Mouse (Mus musculus) frontal cortex, postnatal 36 days (tissue): ENCODE measurements around the gene Jhy.

Experiments used
- DNase-seq, 2 experiments: peaks; one replicate each; pipeline ENCODE4 v3.0.0; 2022; ENCODE audit warnings: low spot score in 2 of 2

Gene Jhy

DNA sequence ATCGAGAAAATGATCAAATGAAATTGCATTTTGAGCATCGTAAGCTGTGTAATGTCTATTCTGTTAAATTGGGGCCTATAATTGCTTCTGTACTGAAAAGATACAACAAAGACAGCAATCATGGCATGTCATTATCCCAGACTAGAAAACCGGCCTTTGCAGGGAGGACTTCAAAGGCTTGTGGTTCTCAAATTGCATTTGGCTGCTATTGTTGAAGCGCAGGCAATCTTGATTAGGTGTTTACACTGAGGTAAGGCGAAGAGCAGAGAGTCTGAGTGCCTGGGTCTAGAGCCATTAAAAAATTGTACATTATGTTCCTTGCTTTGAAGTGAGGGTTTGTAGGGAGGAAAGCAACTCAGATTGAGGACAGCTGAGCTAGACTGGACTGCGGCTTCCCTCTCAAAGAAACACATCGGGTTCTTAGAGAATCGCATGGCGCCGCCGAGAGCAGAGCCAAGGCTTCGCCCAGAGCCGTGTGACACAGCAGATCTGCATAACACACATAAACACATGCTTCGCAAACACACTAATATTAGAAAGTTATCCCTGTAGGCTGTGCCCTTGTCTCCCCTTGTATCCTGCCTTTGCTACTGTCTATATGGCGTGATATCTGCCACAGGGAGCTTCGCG lies 36.5 kb downstream of the Jhy start:
- DNase-seq = no peak

DNA sequence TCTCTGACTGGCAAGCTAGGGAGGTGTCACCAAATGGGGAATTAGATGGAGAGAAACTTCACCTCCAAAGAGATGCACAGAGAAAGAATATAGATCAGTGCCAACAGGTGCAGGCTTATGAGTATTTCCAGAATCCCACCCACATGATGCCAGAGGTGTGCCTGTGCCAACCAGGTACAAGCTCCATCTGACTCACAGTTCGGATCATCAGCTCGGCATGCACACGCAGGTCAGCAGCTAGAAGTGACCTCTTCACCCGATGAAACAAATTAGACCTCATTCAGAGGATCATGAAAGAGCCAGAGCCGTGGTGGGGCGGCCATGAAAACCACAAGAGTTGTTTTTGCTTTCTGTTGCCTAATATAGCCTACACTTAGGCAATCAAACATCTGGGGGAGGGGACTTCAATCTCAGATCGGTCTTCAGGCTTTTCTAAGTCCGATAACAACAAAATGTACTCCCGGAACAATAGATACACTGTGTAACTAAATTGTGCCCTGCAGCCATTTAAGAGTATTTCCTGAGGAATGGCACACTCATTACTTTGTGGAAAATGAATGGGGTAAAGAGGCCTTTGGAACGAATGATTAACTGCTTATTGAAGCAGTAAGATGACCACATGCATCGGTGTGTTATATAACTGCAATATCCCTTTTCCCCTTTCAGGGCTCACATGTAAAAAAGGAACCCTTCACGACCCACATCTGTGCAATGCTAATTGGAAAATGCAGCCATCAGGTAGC lies 45.9 kb downstream of the Jhy start:
- DNase-seq = no peak

DNA sequence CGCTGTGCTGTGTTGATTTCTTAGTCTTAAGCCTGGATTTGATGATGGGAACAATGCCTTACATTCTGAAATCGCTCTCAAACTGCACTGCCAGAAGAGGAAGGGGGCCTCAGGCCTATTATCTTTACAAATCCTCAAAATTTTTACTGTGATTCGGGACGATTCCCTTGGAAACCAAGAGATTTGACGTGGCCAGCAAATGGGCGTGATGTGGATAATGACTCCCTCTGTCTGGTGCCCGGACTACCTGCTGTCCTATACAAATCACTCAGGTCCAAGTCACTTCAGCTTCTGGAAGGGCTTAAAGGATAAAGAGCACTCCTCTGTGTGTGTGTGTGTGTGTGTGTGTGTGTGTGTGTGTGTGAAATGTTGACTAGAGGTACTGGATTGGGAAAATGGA lies 55.0 kb downstream of the Jhy start:
- DNase-seq = no peak

DNA sequence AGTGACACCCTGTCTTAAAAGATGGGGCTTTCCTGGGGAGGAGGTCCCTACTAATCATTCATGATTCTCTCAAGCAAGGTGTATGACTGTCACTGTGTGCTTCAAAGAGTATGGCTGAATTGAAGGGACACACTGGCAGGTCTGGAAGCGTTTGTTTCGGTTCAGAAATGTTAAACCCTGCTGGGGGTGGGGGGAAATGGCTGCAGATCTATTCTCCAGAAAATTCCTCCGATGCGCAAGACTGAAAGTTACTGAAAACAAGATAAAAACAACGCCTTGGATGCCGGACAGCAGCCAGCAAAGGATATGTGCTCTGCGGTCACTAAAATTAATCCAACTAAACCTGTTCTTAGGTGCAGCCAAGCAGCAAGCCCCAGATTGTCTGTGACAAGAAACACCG lies 55.5 kb downstream of the Jhy start:
- DNase-seq = no peak

DNA sequence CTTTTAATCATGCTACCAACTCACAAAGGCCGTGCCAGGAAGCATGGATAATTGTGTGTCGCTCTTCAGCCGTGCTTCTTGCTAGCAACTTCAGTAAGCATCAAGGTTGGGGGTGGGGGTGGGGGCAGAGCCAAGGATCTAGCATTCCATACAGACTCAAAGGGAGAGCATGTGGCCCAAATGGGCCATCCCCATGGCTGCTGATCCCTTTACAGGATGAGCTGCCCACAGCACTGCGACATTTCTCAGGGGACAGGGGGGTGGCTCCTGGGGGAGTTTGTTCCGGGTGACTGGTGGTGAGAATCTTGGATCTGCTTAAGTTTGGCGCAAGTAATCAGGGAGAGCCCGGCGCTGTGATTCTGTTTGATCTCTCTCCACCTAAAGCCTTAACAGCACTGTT lies 56.5 kb downstream of the Jhy start:
- DNase-seq = no peak

DNA sequence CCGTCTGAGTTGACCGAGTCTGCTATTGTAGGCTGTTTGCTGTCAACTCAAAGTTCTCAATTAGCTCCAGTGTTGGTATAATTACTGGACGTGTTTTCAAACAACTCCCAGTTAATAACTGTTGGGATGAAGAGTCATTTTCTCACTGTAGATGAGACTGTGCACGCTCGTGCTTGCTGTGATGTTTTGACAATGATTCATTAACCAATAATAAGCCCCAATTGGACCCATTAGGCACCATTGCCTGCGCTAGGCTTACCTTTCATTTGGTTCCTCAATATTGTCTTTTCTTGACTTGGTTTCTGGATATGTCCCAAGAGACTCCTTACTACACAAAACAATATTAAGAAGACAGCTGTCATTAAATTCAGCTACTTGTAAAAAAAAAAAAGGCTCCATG lies 71.5 kb downstream of the Jhy start:
- DNase-seq = no peak

DNA sequence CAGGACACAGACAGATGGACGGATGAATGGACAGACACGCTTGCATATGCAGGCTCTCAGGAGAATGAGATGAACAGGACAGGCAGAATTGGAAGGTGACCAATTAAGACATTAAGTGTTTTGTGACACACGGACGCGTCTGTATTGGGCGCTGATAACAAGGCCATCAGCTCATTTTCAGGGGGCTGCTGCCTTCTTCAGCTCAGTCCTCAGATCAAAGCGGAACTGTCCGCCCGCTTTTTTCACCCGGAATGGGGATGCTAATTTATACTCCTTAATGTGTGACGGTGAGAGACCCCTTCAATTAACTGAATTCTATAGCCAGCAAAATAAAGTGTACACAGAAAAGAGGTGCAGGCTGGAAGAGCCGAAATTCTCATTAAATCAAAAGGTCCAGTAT lies 74.5 kb downstream of the Jhy start:
- no peak for DNase-seq

DNA sequence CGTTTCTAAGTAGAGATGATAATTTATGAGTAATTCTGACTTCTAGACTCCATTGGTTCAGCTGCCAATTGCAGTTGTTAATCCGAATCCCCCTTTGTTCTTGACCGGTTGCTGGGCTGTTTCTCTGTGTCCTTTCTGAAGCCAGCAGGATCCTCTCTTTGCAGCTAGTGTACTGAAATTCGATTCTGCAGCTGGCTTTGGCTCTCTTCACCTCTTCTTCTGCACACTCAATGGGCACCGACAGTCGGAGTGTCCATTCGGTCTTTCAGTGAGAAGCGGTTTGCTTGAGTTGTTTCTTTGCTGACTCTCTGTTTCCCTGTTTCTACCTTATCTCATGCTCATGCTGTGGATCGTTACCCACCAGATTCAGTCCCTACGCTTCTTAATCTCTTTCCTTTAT lies 78.2 kb downstream of the Jhy start:
- DNase-seq = no peak

DNA sequence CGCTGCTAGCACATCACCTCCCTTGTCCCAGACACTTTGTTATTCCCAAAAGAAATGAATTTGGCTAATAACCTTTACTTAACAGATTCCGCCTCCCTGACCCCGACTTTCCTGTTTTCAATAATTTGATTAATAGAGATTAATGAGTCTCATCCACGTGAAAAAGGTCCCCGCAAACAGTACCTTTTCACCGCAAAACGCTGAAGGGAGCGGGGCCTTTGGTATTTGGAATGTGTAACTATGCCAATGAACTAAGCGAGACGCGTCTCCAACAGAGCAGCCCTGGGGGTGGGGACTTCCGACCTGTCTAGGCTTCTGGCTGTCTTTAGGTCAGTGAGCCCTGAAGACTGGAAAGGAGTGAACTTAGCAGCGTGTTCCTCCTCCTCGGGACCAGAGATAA lies 84.9 kb downstream of the Jhy start:
- DNase-seq = no peak

DNA sequence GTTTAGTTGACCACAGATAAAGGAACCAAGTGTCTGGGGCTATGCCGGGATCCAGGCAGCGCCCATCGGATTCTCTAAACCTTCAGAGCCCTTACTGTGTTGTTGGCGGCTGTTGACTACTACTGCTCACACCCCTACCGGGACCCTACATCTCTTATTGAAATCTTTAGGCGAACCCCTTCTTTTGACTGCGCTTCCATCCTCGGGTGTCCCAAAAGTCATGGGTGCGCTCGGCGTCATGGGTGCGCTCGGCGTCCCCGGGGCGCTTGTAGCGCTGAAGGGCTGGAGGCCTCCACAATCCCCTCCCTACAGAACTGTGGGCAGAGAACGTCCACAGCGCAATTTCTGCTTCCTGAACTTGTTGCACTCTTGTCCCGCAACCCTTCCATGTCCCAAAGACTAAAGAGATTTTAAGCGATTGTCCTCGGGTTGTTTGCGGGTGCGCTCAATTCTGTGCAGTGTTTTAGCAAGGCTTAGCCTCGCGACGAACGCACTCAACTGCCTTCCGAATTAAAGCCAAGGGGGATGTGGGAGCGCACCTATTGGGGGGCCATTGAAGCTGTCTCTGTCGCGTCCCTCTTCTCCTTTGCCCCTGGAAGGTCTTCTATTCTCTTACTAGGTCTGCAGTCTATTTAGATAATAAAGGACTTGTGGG lies 85.5 kb downstream of the Jhy start:
- DNase-seq = no peak

DNA sequence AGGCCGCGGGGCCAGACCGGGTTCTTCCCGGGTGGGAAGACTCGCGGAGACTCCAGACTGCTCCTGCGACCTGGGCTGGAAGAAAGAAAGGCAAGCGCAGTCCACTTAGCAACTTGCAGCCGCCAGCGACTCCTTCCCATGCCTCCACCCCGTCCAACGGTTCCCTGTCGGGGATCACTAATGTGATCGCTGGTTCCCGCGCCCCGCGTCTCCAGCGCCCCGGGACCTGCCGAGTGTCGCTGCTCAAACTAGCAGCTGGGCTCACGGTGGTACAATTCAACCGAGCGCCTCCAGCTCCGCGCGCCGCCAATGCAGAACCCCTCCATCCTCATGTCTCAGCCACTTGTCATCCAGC lies 86.1 kb downstream of the Jhy start:
- DNase-seq = peak in 1 of 2 experiments; percentile 16

DNA sequence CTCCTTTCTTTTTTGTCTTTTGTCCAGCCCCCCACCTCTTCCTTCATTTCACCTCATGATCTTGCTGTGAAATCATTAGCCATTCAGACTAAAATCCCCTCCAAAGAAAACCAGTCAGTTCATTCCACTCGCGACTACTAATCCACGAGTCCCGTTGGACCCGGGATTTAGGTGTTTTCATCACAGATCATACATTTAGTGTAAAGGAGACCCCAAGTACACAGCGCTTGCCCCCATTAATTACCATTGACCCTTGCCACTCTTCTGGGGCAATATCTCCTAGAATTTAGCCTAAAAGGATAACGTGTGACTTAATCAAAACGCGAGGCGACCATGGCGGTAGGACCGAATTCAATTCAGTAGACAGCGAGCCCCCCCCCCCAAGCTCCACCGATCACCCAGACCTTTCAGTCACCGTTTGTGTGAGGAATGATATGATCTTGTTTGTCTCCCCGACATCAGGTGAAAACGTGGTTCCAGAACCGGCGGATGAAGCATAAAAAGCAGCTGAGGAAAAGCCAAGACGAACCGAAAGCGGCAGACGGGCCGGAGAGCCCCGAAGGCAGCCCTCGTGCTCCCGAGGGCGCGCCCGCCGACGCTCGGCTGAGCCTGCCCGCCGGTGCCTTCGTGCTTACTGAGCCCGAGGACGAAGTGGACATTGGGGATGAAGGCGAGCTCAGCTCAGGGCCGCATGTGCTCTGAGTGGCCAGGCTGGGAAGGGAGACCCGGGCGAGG lies 86.6 kb downstream of the Jhy start:
- no peak for DNase-seq

DNA sequence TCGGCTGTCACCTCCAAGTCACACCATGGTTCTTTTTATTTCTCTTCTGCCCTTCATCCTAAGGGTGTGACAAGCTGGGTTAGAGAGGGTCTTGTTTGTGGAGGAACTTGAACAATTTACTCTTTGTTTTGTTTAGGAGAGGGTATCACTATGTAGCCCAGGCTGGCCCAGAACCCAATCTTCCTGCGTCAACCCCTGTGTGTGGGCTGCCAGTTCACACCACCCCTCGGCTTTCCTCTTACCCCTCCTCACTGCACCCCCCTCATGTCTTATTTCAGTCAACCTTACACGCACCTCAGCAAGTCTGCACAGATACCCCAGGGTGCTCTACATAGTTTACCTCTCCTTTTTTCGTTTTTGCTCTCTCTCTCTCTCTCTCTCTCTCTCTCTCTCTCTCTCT lies 87.2 kb downstream of the Jhy start:
- DNase-seq = no peak

DNA sequence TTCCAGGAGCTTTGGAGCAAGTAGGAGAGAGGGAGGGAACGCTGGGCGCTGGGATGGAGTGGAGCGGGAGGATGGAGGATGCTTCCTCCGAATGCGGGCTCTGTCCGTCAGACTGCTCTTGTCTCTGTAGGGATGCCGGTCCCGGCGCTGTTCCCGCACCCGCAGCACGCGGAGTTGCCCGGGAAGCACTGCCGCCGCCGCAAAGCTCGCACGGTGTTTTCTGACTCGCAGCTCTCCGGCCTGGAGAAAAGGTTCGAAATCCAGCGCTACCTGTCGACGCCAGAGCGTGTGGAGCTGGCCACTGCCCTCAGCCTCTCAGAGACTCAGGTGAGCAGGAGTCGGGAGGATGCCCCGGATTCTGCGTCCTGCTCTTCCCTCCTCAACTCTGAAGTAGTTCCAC lies 87.8 kb downstream of the Jhy start:
- DNase-seq = peak in 1 of 2 experiments; percentile 9

DNA sequence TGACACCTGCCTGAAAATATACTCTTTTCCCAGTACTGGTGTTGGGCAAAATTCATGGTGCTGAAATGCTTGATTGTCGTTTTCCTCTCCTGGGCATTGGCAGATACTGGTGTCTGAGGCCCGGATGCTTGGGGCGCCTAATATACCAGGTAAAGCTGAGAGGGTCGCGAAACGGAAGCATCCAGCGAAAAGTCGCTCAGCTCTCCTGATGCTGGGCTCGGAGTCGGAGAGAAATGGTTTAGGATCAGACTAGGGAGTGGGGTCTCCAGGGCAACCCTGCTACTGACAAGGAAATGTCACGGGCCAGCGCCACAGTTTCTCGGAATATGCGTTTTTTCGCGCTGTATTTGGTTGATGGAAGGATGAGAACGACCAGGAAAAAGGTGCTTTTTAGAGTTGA lies 88.5 kb downstream of the Jhy start:
- DNase-seq = no peak

DNA sequence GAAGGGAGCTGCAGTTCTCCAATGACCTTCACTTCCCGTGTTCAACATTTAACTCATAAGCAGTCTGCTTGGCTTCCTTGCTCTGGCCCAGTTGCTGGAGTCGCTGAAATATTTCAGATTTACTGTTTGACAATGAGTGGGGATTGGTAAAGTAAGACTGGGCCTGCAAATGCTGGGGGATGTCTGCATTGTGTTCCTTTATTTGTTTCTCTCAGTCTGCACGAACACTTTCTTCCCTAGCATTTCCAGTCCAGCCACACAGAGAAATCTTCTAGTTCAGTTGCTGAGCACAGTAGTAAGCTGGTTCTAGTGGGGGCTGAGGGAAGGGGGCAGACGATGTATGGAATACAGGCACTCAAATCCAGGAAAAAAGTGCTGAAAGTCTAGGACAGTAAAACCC lies 89.0 kb downstream of the Jhy start:
- DNase-seq = no peak

DNA sequence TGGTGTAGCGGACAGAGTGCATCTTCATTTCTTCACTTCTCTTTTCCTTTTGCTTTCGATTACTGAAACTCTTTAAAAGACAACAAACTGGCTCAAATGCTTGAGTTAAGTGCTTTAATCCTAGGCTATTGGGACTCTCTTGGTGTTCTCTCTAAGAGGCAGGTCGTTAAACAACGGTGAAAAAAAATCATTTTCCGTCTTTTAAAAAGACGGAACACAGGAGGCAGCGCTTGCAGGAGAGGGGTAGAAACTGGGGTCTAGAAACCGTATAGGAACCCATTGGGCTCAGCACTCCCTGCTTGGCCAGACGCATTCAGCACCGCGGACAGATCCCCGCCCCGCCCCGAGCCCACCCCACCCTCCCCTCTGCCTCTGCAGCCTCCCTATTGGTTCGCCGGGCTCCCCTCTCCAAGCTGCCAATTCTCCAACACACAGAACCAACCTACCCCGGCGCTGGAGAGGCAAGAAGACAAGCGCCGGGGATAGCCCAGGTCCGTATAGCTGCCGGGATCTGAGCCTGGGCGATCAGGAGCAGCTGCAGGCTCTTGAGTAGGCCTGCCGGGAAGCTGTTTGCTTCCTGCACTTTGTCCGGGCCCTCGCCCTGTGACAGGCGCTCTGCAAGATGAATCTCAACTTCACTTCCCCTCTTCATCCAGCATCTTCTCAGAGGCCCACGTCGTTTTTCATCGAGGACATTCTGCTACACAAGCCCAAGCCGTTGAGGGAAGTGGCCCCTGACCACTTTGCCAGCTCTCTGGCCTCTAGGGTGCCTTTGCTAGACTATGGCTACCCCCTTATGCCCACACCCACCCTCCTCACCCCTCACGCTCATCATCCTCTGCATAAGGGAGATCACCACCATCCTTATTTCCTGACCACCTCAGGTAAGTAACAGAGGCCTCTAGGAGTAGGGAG lies 90.1 kb downstream of the Jhy start, which contains the start of gene Bsx:
TSS of gene Bsx (plus strand) at position 572 of the 915 bp plus-strand sequence.
- DNase-seq = no peak

DNA sequence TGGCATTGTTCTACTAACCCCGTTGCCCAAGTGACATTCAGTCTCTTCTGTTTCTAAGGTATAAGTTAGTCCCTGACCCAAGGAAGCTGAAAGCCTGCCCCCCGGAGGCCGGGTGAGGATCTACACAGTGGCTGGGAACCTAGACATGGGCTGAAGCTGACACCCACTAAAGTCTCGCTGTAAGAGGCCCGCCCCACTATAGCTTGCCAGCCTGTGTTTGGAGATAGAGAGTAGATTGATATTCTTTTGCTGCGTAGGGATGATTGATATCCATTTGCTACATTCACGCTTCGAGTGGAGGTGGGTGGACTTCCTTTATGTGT lies 91.8 kb downstream of the Jhy start:
- peak in 1 of 2 experiments; percentile 11 for DNase-seq

DNA sequence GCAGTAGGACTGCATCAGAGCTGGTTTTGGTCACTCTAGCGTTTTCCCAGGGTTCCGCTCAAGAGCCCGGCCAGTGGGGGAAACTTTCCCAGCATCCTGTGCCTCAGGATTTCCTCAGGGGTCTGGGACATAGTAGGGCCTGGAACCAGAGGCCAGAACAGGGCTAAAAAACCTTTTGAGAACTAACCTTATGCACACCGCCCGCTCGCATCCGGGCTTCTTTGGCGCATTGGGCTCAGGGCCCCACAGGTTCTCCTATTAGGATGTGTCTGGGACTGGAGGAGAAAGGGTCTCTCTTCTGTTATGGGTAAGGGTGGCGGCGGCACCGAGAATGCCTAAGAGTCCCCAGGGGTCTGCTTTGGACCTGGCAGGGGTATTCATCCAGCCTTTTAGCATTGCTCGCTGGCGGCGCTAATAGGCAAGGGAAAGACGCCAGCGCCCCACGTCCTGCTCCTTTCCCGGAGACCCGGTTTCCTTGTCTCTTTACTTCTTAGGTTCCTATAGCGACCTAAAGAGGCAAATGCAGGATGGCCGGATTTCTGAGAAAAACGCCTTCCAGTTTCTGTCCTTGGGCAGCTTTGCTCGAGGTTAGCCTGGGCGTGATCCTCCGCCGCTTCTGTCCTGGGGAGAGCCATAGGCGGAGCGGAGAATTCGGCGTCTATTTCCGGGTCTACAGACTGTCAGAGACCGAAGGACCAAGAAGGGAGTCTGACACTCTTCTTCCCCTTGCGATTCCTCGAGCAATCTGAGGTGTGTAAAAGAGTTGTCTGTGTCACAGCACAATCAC lies 92.4 kb downstream of the Jhy start:
- DNase-seq = no peak

DNA sequence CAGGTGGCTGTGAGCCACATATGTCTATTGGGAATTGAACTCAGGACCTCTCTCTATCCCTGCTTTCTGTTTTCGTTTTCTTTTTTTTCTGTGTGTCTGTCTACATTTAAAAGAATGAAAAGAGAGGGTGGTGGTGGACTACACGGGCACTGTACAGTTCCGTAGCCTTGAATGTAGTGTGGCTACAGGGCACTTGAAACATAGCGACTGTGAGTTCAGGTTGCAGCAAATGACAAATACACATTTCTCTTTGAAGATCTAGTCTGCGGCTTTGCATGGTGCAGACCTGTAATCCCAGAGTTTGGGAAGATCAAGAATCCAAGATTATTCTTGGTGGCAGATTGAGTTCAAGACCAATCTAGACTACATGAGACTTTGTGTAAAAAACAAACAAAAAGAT lies 93.6 kb downstream of the Jhy start:
- DNase-seq = no peak

DNA sequence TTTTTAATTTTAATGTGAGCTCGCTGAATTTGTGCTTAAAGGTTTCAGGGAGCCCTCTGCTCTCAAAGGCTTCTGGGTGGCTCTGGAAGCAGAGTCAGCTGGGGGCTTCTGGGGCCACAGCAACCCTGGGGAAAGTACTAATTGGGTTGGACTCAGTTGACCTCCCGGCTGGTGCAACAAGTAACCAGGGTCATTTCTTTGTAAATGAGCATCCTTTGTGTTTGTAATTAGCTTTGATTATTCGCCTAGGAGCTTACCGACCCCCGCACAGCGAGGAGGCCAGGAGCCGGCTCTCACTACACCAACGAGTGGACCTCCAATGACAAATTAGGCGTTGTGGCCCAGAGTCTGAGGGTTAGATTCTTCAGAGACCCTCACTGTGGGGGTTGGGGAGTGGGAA lies 104.7 kb downstream of the Jhy start:
- no peak for DNase-seq
